Mouse (Mus musculus) spleen, postnatal 4 days (tissue): ENCODE results near the gene Gys2.

ENCODE experiments used
- DNase-seq, 2 experiments: peaks; one replicate each; pipeline ENCODE4 v3.0.0; 2022; ENCODE audit warnings: low spot score in 2 of 2

The Gys2 gene

GRCm38 (mm10) chr6:142377081-142377480, 95.8 kb downstream of the Gys2 start:
- no peak for DNase-seq
